Mouse (Mus musculus) E14TG2a.4 (cell line): Measurements from ENCODE around the gene 4930447C04Rik.

Experiments
- CTCF ChIP-seq: conservative IDR thresholded peaks from 2 replicates; pipeline ENCODE4 v1.5.1; 2014; ENCODE audit warnings: low read length
- NANOG ChIP-seq: IDR thresholded peaks from 2 replicates; pipeline ENCODE4 v1.6.1; 2014; ENCODE audit warnings: borderline replicate concordance, low read length, mixed read lengths
- POU5F1 ChIP-seq: IDR thresholded peaks from 2 replicates; pipeline ENCODE4 v1.6.1; 2014; ENCODE audit warnings: low read length, borderline replicate concordance

DNA sequence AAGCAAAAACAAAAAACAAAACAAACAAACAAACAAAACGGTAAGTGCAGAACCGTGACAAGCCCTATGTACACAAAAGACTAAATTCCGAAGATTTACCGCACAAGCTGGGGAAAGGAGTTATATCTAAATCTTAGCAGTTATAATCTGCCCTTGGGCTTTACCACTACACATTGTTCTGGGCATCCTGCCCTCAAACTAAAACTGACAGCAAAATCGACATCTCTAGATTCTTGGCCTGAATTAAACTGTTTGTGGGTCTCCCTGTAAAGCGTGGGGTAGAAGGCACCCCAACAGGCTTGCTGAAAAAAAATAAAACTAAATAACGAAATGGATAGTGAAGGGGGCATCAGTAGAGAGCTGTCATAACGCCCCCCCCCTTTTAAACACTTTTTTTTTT lies 3.8 kb downstream of the 4930447C04Rik start:
- no peak for TF ChIP-seq NANOG
- no peak for TF ChIP-seq CTCF
- no peak for TF ChIP-seq POU5F1
